In genomic region chr13:63850308-63851011, GRCm38 (mm10) we compare ENCODE assay signal across 23 mouse cellular contexts.
"Had no signal": no experiment of that assay in that cellular context is flagged by ENCODE, and none has a peak within 500 bp of the region (broad histone marks: within the 10 kb centered on the region; RNA-seq: fewer than 3 reads in every experiment).

No protein-coding gene starts in this region.

- H3K4me1 ChIP-seq: limb, embryonic 12.5 days; limb, embryonic 15.5 days; midbrain, embryonic 10.5 days; midbrain, embryonic 13.5 days; neural tube, embryonic 13.5 days had no signal

- ATAC-seq: liver, postnatal 0 days; lung, postnatal 0 days; midbrain, embryonic 13.5 days; midbrain, embryonic 16.5 days had no signal

- H3K9me3 ChIP-seq: limb, embryonic 12.5 days; limb, embryonic 15.5 days; midbrain, embryonic 10.5 days; midbrain, embryonic 13.5 days; neural tube, embryonic 13.5 days had no signal

- H3K4me3 ChIP-seq: left cerebral cortex, adult 2 months; limb, embryonic 12.5 days; limb, embryonic 15.5 days; midbrain, embryonic 10.5 days; midbrain, embryonic 13.5 days; myocyte; neural tube, embryonic 13.5 days had no signal

- H3K9ac ChIP-seq: limb, embryonic 12.5 days; limb, embryonic 15.5 days; liver, embryonic 14.5 days; liver, postnatal 0 days; lung, embryonic 14.5 days; midbrain, embryonic 13.5 days; neural tube, embryonic 13.5 days had no signal

- DNase-seq: kidney, adult 18-20 months; kidney, adult 9 months; kidney, postnatal 14 days; layer of hippocampus, postnatal 36 days; left cerebral cortex, postnatal 4 days; liver, postnatal 0 days; lung, embryonic 14.5 days; retina, postnatal 1 day; right cerebral cortex, postnatal 25 days; spleen, adult 18-20 months; thymus, adult 18-20 months; thymus, postnatal 36 days had no signal

- H3K27me3 ChIP-seq: limb, embryonic 12.5 days; limb, embryonic 15.5 days; midbrain, embryonic 13.5 days; neural tube, embryonic 13.5 days had no signal

- H3K27ac ChIP-seq: left cerebral cortex, adult 2 months; limb, embryonic 12.5 days; limb, embryonic 15.5 days; liver, embryonic 14.5 days; macrophage; midbrain, embryonic 10.5 days; midbrain, embryonic 13.5 days; neural tube, embryonic 13.5 days had no signal
